Mouse (Mus musculus): ENCODE results near the gene Srbd1.

GRCm38 (mm10) chr17:86060911-86061310 lies 84.1 kb downstream of the Srbd1 start:
- TF ChIP-seq CTCF (IDR thresholded peaks at IDR 0.05) = no peak
- TF ChIP-seq EP300 (IDR thresholded peaks at IDR 0.05) = no peak
